Mouse (Mus musculus): ENCODE measurements at regions not wholly inside any gene's neighbourhood (a gene's known extent, or its start where the extent isn't known, plus 50 kb on each side); places are given as distances from the start of the nearest gene placed in this dataset.
A peak's percentile ranks its signal among the peaks of the same experiment; 100 is the strongest.

DNA sequence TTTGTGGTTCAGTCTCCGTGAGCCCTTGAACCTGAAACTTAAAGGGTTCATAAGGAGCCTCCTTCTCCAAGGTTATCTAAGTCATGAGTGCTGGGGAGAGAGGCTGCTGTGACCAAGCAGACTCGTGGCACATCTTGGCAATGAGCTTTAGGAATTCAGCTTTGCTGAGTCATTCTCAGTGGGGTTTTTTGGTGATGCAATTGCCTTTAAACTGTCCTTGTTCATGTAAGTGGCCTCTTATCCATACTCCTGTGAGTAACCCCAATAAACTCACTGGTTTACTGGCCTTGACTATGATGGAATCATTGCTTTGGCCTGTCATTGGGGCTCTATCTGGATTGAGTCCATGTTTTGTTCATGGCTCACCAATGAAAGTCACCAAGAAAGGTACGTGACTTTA lies 218.2 kb upstream of the Ppp2r3a start:
- H3K27ac ChIP-seq (ENCODE audit: low read depth, low read length), result no peak overlapping the region
- H3K4me1 ChIP-seq (ENCODE audit: control insufficient read depth, insufficient read depth, low read length), result peaks cover 4% of the 10 kb centered on the region; the same call in 1 of the 2 replicates
- no peak overlapping the region for H3K4me3 ChIP-seq (ENCODE audit: low read length)
- WGBS, result 84% methylated on average over 3 of the region's 3 CpGs
- H3K36me3 ChIP-seq (ENCODE audit: control insufficient read depth, insufficient read depth, low read length), result no peaks in the 10 kb centered on the region
- no peaks in the 10 kb centered on the region for H3K27me3 ChIP-seq (ENCODE audit: control insufficient read depth, insufficient read depth, low read length)
- no peaks in the 10 kb centered on the region for H3K9me3 ChIP-seq (ENCODE audit: control insufficient read depth, low read length)
- no peak overlapping the region for H3K4me2 ChIP-seq (replicated peaks; ENCODE audit: low read depth, low read length)
- no peak for ATAC-seq (ENCODE audit: low FRiP score, low TSS enrichment)
- H3K9ac ChIP-seq (ENCODE audit: low read depth, low read length), result no peak overlapping the region

DNA sequence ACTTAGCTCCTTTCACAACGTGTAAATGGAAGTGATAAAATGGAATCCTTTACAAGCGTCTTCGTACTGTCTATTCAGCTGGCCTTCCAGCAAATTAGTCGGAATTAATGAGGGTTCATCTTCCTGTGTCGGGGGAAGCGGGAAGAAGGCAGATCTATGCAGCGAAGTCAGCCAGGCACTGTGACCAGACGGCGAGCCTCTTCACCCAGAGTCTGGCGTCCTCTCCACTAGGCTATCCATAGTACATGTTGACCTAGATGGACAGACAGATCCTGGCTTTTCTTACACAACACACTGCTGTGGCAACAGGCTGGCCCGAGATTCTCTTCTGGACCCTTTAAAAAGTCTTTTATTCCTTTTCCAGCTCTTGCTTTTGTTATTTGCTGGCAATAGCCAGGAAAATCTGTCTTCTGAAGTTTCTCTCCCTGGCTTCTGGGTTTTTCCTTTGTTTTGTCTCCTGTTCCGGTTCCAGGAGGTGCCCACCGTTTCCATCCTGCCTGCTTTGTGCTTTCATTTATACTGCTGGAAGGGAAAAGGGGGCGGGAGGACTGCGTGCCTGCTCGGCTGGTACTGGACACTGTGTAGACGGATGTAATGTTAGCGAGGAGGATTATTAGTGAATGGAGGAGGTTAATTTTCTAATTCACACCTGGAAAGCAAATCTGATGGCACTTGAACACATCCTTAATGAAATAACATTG lies 213.3 kb upstream of the Ppp2r3a start:
- Histone ChIP-seq H3K4me2 (replicated peaks; ENCODE audit: low read depth, low read length) (no peak overlapping the region), H3K4me3 (ENCODE audit: low read length) (no peak overlapping the region), H3K36me3 (ENCODE audit: control insufficient read depth, insufficient read depth, low read length) (no peaks in the 10 kb centered on the region), H3K27ac (ENCODE audit: low read depth, low read length) (no peak overlapping the region), H3K4me1 (ENCODE audit: control insufficient read depth, insufficient read depth, low read length) (no peaks in the 10 kb centered on the region), H3K27me3 (ENCODE audit: control insufficient read depth, insufficient read depth, low read length) (no peaks in the 10 kb centered on the region), H3K9ac (ENCODE audit: low read depth, low read length) (no peak overlapping the region), H3K9me3 (ENCODE audit: control insufficient read depth, low read length) (no peaks in the 10 kb centered on the region)
- 62% methylated on average over 18 of the region's 18 CpGs for WGBS
- no peak for ATAC-seq (ENCODE audit: low FRiP score, low TSS enrichment)

DNA sequence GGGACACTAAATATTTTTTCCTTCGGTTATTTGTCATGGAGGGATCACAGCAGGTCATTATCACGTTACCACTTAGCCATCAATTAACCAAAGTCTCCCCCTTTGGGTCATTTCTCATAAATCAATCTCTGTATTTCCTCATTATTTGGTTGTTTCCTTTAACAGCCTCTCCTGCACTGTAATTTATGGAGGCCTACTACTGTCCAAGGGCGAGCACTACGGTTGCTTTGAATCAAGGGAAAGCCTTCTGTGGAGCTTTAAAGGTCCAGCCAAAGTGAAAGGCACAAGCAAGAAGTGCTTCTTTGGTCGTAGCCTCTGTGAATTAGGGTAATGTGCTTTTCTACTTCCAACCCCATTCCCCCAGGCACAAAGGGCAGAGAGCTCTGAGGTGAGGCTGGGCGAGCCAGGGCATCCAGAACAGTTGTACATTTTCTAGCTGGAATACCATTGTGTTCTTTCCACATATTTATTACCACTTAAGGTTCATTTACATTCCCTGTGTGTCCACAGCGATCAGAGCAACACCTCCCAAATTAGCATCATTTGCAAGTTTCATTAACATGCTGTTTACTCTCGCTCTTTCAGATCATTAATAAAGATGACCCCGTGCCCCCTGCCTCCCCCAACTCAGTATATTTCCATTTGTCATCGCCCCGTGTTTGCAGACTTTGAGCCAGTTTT lies 207.5 kb upstream of the Ppp2r3a start:
- Histone ChIP-seq H3K27ac (ENCODE audit: low read depth, low read length) (no peak overlapping the region), H3K4me2 (replicated peaks; ENCODE audit: low read depth, low read length) (no peak overlapping the region), H3K27me3 (ENCODE audit: control insufficient read depth, insufficient read depth, low read length) (no peaks in the 10 kb centered on the region), H3K4me1 (ENCODE audit: control insufficient read depth, insufficient read depth, low read length) (peaks cover 10% of the 10 kb centered on the region), H3K36me3 (ENCODE audit: control insufficient read depth, insufficient read depth, low read length) (no peaks in the 10 kb centered on the region), H3K4me3 (ENCODE audit: low read length) (no peak overlapping the region), H3K9ac (ENCODE audit: low read depth, low read length) (no peak overlapping the region), H3K9me3 (ENCODE audit: control insufficient read depth, low read length) (no peaks in the 10 kb centered on the region)
- 27% methylated on average over 11 of the region's 11 CpGs for WGBS
- ATAC-seq (ENCODE audit: low FRiP score, low TSS enrichment), result peak; percentile 69

DNA sequence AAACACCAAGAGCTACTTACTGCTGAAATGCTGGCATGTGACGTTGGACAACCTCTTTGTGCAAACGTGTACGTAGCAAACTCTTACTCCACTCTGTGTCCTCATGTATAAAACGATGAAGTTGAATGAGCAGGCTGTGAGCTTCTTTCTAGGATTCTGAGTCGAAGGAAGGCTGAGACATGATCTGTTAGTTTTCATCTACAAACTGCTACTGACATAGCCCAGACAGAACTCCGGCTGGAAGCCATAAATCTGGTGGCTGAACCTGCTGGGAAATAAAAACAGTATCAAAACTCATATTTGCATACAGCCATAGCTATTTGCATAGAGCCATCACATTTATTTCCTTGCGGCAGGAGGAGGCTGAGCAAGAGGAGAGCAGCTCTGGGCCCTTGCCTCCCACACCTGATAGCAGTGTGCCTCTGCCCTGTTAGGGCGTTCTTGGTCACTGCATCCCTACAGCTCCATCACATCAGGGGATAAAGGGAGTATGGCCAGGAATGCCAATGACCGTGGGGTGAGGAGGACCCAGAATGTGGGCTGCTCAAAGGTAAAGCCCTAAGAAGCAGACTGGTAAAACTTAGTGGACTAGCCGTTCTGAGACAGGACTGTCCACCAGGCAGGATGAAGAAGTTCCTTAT lies 206.8 kb upstream of the Ppp2r3a start:
- no peak overlapping the region for H3K27ac ChIP-seq (ENCODE audit: low read depth, low read length)
- WGBS, result 28% methylated on average over 10 of the region's 10 CpGs
- H3K4me2 ChIP-seq (replicated peaks; ENCODE audit: low read depth, low read length), result no peak overlapping the region
- no peaks in the 10 kb centered on the region for H3K9me3 ChIP-seq (ENCODE audit: control insufficient read depth, low read length)
- H3K27me3 ChIP-seq (ENCODE audit: control insufficient read depth, insufficient read depth, low read length), result no peaks in the 10 kb centered on the region
- H3K4me3 ChIP-seq (ENCODE audit: low read length), result no peak overlapping the region
- H3K4me1 ChIP-seq (ENCODE audit: control insufficient read depth, insufficient read depth, low read length), result peaks cover 10% of the 10 kb centered on the region
- H3K36me3 ChIP-seq (ENCODE audit: control insufficient read depth, insufficient read depth, low read length), result no peaks in the 10 kb centered on the region
- ATAC-seq (ENCODE audit: low FRiP score, low TSS enrichment), result peak; percentile 81; the same call in 1 of the 2 replicates
- H3K9ac ChIP-seq (ENCODE audit: low read depth, low read length), result no peak overlapping the region

DNA sequence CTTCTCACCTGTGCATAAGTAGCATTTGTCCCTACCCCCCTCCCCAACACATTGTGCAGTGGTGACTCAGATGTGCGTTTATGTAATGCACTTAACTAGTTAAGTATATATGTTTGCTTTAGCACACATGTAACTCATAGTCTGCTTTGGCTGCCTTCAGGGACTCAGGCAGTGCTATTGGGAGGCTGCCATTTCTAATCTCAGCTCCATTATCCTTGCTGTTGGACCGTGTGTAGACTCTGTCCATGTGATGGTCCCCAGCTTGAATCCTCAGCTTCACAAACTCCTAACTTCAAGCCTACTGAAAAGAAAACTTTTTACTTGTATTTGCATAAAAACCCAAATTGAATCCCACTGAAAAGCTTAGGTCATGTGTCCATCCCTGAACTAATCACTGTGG lies 194.7 kb upstream of the Ppp2r3a start:
- no peak overlapping the region for H3K4me2 ChIP-seq (replicated peaks; ENCODE audit: low read depth, low read length)
- H3K36me3 ChIP-seq (ENCODE audit: control insufficient read depth, insufficient read depth, low read length), result no peaks in the 10 kb centered on the region
- no peak overlapping the region for H3K9ac ChIP-seq (ENCODE audit: low read depth, low read length)
- no peaks in the 10 kb centered on the region for H3K4me1 ChIP-seq (ENCODE audit: control insufficient read depth, insufficient read depth, low read length)
- no peaks in the 10 kb centered on the region for H3K27me3 ChIP-seq (ENCODE audit: control insufficient read depth, insufficient read depth, low read length)
- WGBS, result 83% methylated on average over 2 of the region's 2 CpGs
- no peaks in the 10 kb centered on the region for H3K9me3 ChIP-seq (ENCODE audit: control insufficient read depth, low read length)
- H3K27ac ChIP-seq (ENCODE audit: low read depth, low read length), result no peak overlapping the region
- no peak for ATAC-seq (ENCODE audit: low FRiP score, low TSS enrichment)
- no peak overlapping the region for H3K4me3 ChIP-seq (ENCODE audit: low read length)

DNA sequence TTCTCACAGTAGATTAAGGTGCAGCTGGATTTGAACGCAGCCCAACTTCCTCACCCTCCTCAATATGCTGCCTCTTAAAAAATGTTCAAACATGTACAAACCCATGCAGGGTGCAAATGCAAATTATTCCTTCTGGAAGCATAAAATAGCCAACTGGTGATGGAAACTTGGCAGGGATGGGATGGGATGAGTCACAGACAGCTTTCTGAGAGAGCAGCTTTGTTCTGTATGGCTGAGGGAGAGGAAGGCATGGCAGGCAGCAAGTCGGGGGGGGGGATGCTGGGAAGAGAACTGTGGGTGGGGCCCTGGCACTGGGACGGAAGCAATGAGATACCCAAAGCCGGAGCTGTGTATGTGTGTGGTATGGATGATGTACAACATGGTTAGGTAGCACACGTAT lies 194.2 kb upstream of the Ppp2r3a start:
- H3K4me1 ChIP-seq (ENCODE audit: control insufficient read depth, insufficient read depth, low read length), result no peaks in the 10 kb centered on the region
- ATAC-seq (ENCODE audit: low FRiP score, low TSS enrichment), result no peak
- H3K9me3 ChIP-seq (ENCODE audit: control insufficient read depth, low read length), result no peaks in the 10 kb centered on the region
- no peak overlapping the region for H3K9ac ChIP-seq (ENCODE audit: low read depth, low read length)
- WGBS, result 86% methylated on average over 5 of the region's 5 CpGs
- H3K27me3 ChIP-seq (ENCODE audit: control insufficient read depth, insufficient read depth, low read length), result no peaks in the 10 kb centered on the region
- no peak overlapping the region for H3K4me3 ChIP-seq (ENCODE audit: low read length)
- no peaks in the 10 kb centered on the region for H3K36me3 ChIP-seq (ENCODE audit: control insufficient read depth, insufficient read depth, low read length)
- no peak overlapping the region for H3K27ac ChIP-seq (ENCODE audit: low read depth, low read length)
- H3K4me2 ChIP-seq (replicated peaks; ENCODE audit: low read depth, low read length), result no peak overlapping the region

DNA sequence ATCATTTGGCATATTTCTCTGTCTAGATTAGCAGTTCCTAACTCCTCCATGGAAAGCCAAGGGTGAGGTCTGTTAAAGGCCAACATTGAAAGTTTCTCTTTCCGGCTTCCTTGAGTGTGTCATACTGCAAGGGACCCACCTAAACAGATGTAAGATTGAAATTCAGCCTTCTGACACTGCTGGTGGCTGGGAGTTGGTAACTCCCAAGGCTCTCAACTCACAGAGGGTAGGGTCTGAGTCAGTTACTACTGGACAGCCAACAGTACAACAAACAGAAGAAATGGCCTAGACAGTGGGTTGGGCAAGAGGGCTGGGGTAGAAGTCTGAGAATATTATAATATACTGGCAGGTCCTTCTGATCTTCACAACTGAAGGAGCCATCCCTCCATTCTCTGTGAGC lies 193.7 kb upstream of the Ppp2r3a start:
- Histone ChIP-seq H3K4me1 (ENCODE audit: control insufficient read depth, insufficient read depth, low read length) (no peaks in the 10 kb centered on the region), H3K9me3 (ENCODE audit: control insufficient read depth, low read length) (no peaks in the 10 kb centered on the region), H3K27ac (ENCODE audit: low read depth, low read length) (no peak overlapping the region), H3K9ac (ENCODE audit: low read depth, low read length) (no peak overlapping the region), H3K36me3 (ENCODE audit: control insufficient read depth, insufficient read depth, low read length) (no peaks in the 10 kb centered on the region), H3K4me2 (replicated peaks; ENCODE audit: low read depth, low read length) (no peak overlapping the region), H3K27me3 (ENCODE audit: control insufficient read depth, insufficient read depth, low read length) (no peaks in the 10 kb centered on the region), H3K4me3 (ENCODE audit: low read length) (no peak overlapping the region)
- no peak for ATAC-seq (ENCODE audit: low FRiP score, low TSS enrichment)
- 85% methylated on average over 1 of the region's 1 CpGs for WGBS

DNA sequence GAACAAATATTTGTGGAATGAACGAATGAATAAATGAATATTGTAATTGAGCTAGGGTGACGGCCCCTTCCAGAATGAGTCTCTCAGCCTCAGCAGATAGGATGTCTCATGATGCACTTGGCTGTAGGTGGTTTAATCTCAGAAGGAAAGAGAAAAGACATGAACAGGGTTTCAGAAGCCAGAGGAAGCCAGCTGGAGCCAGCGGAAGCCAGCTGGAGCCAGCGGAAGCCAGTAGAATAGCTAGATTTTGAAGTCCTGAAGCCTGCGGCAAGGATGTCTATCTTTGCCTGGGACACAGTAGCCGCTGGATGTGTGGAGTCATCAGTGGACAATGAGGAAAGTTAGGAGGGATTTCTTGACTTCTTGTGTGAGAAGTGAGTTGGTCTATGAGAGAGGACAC lies 188.3 kb upstream of the Ppp2r3a start:
- H3K4me1 ChIP-seq (ENCODE audit: control insufficient read depth, insufficient read depth, low read length), result no peaks in the 10 kb centered on the region
- no peaks in the 10 kb centered on the region for H3K9me3 ChIP-seq (ENCODE audit: control insufficient read depth, low read length)
- no peak overlapping the region for H3K4me2 ChIP-seq (replicated peaks; ENCODE audit: low read depth, low read length)
- no peak overlapping the region for H3K9ac ChIP-seq (ENCODE audit: low read depth, low read length)
- no peaks in the 10 kb centered on the region for H3K27me3 ChIP-seq (ENCODE audit: control insufficient read depth, insufficient read depth, low read length)
- no peak for ATAC-seq (ENCODE audit: low FRiP score, low TSS enrichment)
- H3K36me3 ChIP-seq (ENCODE audit: control insufficient read depth, insufficient read depth, low read length), result no peaks in the 10 kb centered on the region
- 87% methylated on average over 6 of the region's 6 CpGs for WGBS
- no peak overlapping the region for H3K4me3 ChIP-seq (ENCODE audit: low read length)
- H3K27ac ChIP-seq (ENCODE audit: low read depth, low read length), result no peak overlapping the region

DNA sequence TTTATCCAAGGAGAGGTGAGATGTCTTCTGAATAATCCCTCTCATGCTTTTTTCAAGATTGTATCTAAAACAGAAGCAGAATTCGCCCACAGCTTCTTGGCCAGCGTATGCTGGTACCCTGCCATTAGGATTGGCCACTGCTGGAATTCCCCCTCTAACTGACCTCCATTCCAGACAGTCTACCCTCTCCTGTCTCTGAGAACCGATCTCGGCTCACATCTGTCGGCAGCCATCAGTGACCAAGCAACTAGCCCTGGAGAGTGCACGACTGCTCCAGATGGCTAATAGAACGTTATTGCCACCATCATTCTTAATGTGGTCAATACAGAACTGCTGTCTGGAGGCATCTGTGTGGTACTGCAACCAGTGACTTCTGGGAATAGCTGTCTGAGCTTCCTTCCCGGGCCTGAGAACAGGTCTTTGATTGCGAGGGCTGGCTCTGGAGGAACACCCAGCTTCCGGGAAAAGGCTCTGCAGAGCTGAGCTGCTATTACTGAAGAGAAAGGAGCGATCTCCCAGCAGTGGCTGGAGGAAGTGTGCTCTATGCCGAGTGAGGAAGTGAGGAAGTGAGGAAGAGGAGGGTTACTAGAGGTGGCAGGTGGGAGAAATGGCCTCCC lies 187.1 kb upstream of the Ppp2r3a start:
- no peaks in the 10 kb centered on the region for H3K9me3 ChIP-seq (ENCODE audit: control insufficient read depth, low read length)
- H3K4me1 ChIP-seq (ENCODE audit: control insufficient read depth, insufficient read depth, low read length), result no peaks in the 10 kb centered on the region
- H3K27ac ChIP-seq (ENCODE audit: low read depth, low read length), result no peak overlapping the region
- no peak overlapping the region for H3K4me3 ChIP-seq (ENCODE audit: low read length)
- ATAC-seq (ENCODE audit: low FRiP score, low TSS enrichment), result no peak
- H3K4me2 ChIP-seq (replicated peaks; ENCODE audit: low read depth, low read length), result no peak overlapping the region
- H3K9ac ChIP-seq (ENCODE audit: low read depth, low read length), result no peak overlapping the region
- no peaks in the 10 kb centered on the region for H3K36me3 ChIP-seq (ENCODE audit: control insufficient read depth, insufficient read depth, low read length)
- H3K27me3 ChIP-seq (ENCODE audit: control insufficient read depth, insufficient read depth, low read length), result no peaks in the 10 kb centered on the region
- 45% methylated on average over 12 of the region's 12 CpGs for whole genome bisulfite sequencing
